Mouse (Mus musculus): ENCODE measurements around the gene Clybl.

DNA sequence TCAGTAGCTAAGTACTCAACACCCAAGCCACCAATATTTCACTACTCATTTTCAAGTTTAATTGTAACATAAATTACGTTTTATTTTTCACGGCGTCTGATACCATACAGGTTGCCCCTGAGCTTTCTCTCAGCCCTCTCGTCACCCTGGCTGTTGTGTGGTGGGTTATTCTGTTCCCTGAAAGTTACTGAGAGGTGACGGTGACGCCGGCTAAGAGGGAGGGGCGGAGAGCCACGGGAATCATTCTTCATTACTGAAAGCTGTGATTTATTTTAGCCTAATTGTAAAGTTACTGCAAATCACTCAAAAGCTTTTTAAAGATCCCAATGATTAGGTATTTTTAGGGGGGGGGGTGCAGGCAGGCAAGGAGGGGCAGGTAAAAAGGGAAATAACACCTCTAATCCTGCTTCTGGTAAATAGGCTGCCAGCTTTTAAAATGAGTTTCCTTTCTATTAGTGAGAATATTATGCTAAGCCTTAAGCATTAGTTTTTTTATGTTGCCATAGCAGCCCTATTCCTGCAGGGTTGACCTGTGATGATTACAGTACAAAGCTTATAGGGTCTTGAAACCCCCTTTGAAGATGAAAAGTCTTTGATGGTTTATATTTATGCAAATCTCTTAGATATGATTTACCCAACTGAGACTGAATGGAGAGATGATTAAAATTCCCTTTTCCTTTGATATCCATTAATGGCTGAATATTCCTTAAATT lies 192.9 kb downstream of the Clybl start:
- TF ChIP-seq POLR2A (IDR thresholded peaks at IDR 0.05; ENCODE audit: extremely low read depth, insufficient read depth, low read length) (no peak), CTCF (IDR thresholded peaks at IDR 0.05; ENCODE audit: extremely low read depth, insufficient read depth, low read length) (no peak)

Data from cortical plate, adult 2 months (tissue).